Mouse (Mus musculus) neural tube, embryonic 11.5 days (tissue): ENCODE measurements around the gene Slc35e2. TPM values are rescaled to one million over a fixed set of nuclear protein-coding genes. Genes with fewer than 3 reads are reported as not detected.
A peak's percentile ranks its signal among the peaks of the same experiment; 100 is the strongest.

Experiments used
- ATAC-seq: fragments of 200-750 bp; cut with Nextera tagmentation; 2 replicates; pipeline ENCODE4 v1.8.0; 2017; ENCODE audit warnings: moderate number of reproducible peaks, mild to moderate bottlenecking, moderate TSS enrichment, moderate library complexity; ENCODE audit not compliant: insufficient read depth, low FRiP score, low TSS enrichment
- DNase-seq: peaks from one replicate; pipeline ENCODE4 v3.0.0-alpha.2; 2015; ENCODE audit warnings: low spot score
- H3K27ac ChIP-seq: fragments of 300-500 bp; sonication (generic); 2 replicates; pipeline ENCODE4 v1.5.1; 2014; ENCODE audit warnings: low read depth, mild to moderate bottlenecking, low read length
- H3K27me3 ChIP-seq: fragments of 300-500 bp; sonication (generic); 2 replicates; pipeline ENCODE4 v1.6.1; 2014; ENCODE audit warnings: mild to moderate bottlenecking, low read length, mixed read lengths; ENCODE audit not compliant: control insufficient read depth, insufficient read depth
- H3K36me3 ChIP-seq: fragments of 300-500 bp; sonication (generic); 2 replicates; pipeline ENCODE4 v1.6.1; 2014; ENCODE audit warnings: mild to moderate bottlenecking, low read length, moderate library complexity, mixed read lengths; ENCODE audit not compliant: control insufficient read depth, insufficient read depth
- H3K4me1 ChIP-seq: fragments of 300-500 bp; sonication (generic); 2 replicates; pipeline ENCODE4 v1.6.1; 2014; ENCODE audit warnings: low read length, mixed read lengths; ENCODE audit not compliant: control insufficient read depth, insufficient read depth
- H3K4me2 ChIP-seq: fragments of 300-500 bp; sonication (generic); 2 replicates; pipeline ENCODE4 v1.6.1; 2014; ENCODE audit warnings: low read depth, mild to moderate bottlenecking, moderate library complexity
- H3K4me3 ChIP-seq: fragments of 300-500 bp; sonication (generic); 2 replicates; pipeline ENCODE4 v1.5.1; 2014; ENCODE audit warnings: low read depth, low read length
- H3K9ac ChIP-seq: fragments of 300-500 bp; sonication (generic); 2 replicates; pipeline ENCODE4 v1.6.1; 2014; ENCODE audit warnings: mild to moderate bottlenecking, low read length
- H3K9me3 ChIP-seq: fragments of 300-500 bp; sonication (generic); 2 replicates; pipeline ENCODE4 v1.6.1; 2016; ENCODE audit warnings: low read length; ENCODE audit not compliant: control insufficient read depth
- WGBS: fragments of 180-500 bp; shearing (Covaris S2); extraction: QIAGEN DNeasy Blood & Tissue Kit; methylation state at CpG from one replicate; pipeline ENCODE4 v1.1.7; 2014; 5-methylcytosine and 5-hydroxymethylcytosine counted together
- polyA plus RNA-seq: library from polyadenylated mRNA; unstranded; fragments of >200 nt; fragmentation: Nextera tagmentation; extraction: Ambion mirVana; gene quantifications from 2 replicates; pipeline ENCODE4 v1.2.1, GENCODE M21; 2014

The Slc35e2 gene
- polyA plus RNA-seq, 1 experiment from 2014 or later: 18.7 TPM

DNA sequence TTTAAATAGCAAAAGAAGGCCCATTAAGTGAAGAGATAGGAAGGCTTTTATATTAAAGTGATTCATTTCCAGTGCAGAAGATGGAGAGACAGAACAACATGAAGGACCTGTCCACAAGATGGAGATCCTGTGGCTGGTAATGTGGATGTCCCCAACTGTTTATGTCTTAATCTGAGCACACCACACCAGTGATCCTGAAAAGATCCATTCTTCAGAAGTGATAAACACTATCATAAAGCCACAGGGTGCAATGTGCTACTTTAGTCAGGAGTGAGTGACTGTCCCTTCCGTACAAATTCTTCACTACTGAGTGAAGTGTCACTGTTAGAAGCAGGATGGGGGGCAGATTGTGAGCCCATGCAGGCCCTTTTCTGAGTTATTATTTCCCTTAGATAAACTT lies 1.5 kb downstream of the Slc35e2 start:
- WGBS: 91% methylated on average over 1 of the region's 1 CpGs
- Histone ChIP-seq H3K4me3 (no peak overlapping the region), H3K27me3 (no peaks in the 10 kb centered on the region)

GRCm38 (mm10) chr4:155603801-155604200 lies 2.6 kb downstream of the Slc35e2 start:
- H3K4me1 ChIP-seq: peaks cover 6% of the 10 kb centered on the region; the same call in 1 of the 2 replicates
- WGBS: 96% methylated on average over 6 of the region's 6 CpGs
- no peak for ATAC-seq
- H3K36me3 ChIP-seq: no peaks in the 10 kb centered on the region
- no peaks in the 10 kb centered on the region for H3K9me3 ChIP-seq
- H3K27me3 ChIP-seq: no peaks in the 10 kb centered on the region
- H3K4me2 ChIP-seq: no peak overlapping the region
- H3K4me3 ChIP-seq: no peak overlapping the region
- H3K9ac ChIP-seq: no peak overlapping the region
- no peak for DNase-seq
- H3K27ac ChIP-seq: no peak overlapping the region

More for the DNA sequence above, 1.5 kb downstream of the Slc35e2 start:
- no peak for DNase-seq
- Histone ChIP-seq H3K9me3 (no peaks in the 10 kb centered on the region), H3K4me2 (peak overlapping the region; percentile 86), H3K27ac (no peak overlapping the region), H3K36me3 (no peaks in the 10 kb centered on the region), H3K4me1 (peaks cover 6% of the 10 kb centered on the region; the same call in 1 of the 2 replicates), H3K9ac (no peak overlapping the region)
- ATAC-seq: no peak

- peaks cover 6% of the 10 kb centered on the region; the same call in 1 of the 2 replicates for H3K4me1 ChIP-seq
- H3K27ac ChIP-seq: no peak overlapping the region
- H3K9me3 ChIP-seq: no peaks in the 10 kb centered on the region
- ATAC-seq (no peak), DNase-seq (no peak)
- no peak overlapping the region for H3K9ac ChIP-seq
- no peaks in the 10 kb centered on the region for H3K27me3 ChIP-seq
- peaks cover 6% of the 10 kb centered on the region; the same call in 1 of the 2 replicates for H3K36me3 ChIP-seq
- WGBS: 95% methylated on average over 4 of the region's 4 CpGs
- no peak overlapping the region for H3K4me3 ChIP-seq
- H3K4me2 ChIP-seq: no peak overlapping the region
These were observed 3.9 kb downstream of the Slc35e2 start for GRCm38 (mm10) chr4:155605132-155605531.

DNA sequence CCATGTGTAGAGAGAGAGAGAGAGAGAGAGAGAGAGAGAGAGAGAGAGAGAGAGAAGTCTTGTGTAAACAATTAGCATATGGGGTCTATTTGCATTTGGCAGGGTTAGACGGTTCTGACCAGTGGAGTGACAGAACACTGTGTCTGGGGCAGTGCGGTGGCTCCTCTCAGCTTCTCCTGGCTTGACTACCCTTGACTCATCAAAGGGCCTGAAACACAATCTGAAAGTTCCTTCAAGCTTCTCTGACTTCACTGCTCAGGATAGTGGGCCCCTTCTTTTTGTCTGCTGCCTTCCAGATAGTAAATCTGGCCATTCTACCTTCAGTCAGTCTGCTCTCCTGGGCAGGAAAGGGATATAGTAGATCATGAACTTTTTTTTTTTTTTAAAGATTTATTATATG lies 5.6 kb downstream of the Slc35e2 start:
- H3K9me3 ChIP-seq: no peaks in the 10 kb centered on the region
- H3K27ac ChIP-seq: no peak overlapping the region
- DNase-seq (no peak), ATAC-seq (no peak)
- WGBS: 82% methylated on average over 2 of the region's 2 CpGs
- peaks cover 6% of the 10 kb centered on the region; the same call in 1 of the 2 replicates for H3K4me1 ChIP-seq
- H3K4me3 ChIP-seq: no peak overlapping the region
- peaks cover 11% of the 10 kb centered on the region for H3K36me3 ChIP-seq
- H3K27me3 ChIP-seq: no peaks in the 10 kb centered on the region
- H3K9ac ChIP-seq: no peak overlapping the region
- no peak overlapping the region for H3K4me2 ChIP-seq

DNA sequence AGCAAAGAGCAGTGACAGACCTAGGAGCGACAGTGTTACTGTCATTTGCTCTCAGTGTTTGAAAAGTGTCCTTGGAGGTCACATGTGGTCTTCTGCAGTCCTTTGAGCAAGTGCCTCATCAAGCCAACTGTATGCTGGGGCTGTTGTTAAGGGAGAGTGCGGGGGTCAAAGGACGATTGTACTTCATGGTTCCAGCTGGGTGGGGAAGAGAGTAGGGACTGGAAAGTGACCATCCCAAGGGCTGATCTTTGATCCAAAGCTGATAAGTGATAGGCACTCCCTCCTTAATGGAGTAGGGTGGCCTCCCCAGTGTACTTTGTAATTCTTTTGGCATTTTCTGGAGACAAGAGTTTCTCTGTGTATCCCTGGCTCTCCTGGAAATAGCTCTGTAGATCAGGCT lies 10.6 kb downstream of the Slc35e2 start:
- DNase-seq: no peak
- no peak overlapping the region for H3K9ac ChIP-seq
- H3K4me3 ChIP-seq: no peak overlapping the region
- no peak overlapping the region for H3K4me2 ChIP-seq
- WGBS: 96% methylated on average over 3 of the region's 3 CpGs
- H3K27me3 ChIP-seq: no peaks in the 10 kb centered on the region
- peaks cover 16% of the 10 kb centered on the region for H3K36me3 ChIP-seq
- no peak for ATAC-seq
- no peaks in the 10 kb centered on the region for H3K9me3 ChIP-seq
- no peak overlapping the region for H3K27ac ChIP-seq
- H3K4me1 ChIP-seq: no peaks in the 10 kb centered on the region

- ATAC-seq: no peak
- Histone ChIP-seq H3K9ac (no peak overlapping the region), H3K4me2 (no peak overlapping the region), H3K4me3 (no peak overlapping the region), H3K9me3 (no peaks in the 10 kb centered on the region), H3K27me3 (no peaks in the 10 kb centered on the region), H3K27ac (no peak overlapping the region), H3K36me3 (peaks cover 16% of the 10 kb centered on the region), H3K4me1 (no peaks in the 10 kb centered on the region)
- DNase-seq: no peak
- WGBS: 94% methylated on average over 3 of the region's 3 CpGs
These were observed 12.0 kb downstream of the Slc35e2 start for GRCm38 (mm10) chr4:155613264-155613663.

DNA sequence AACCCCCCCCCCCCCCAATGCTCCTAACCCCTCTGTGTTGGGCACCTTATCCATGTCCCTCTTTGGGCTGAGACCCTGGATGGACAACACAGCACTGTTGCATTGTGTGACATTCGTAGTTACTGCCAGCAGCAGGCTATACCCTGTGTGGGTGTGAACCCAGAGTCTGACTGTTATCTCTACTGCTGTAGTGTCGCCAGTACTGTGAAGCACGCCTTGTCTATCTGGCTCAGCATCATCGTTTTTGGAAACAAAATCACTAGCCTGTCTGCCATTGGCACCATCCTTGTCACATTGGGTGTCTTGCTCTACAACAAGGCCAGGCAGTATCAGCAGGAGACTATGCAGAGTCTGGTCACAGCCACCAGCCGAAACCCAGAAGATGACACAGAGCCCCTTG lies 17.1 kb downstream of the Slc35e2 start:
- Histone ChIP-seq H3K9ac (no peak overlapping the region), H3K4me2 (no peak overlapping the region), H3K36me3 (peaks cover 4% of the 10 kb centered on the region), H3K4me3 (no peak overlapping the region), H3K4me1 (no peaks in the 10 kb centered on the region), H3K27me3 (no peaks in the 10 kb centered on the region), H3K27ac (no peak overlapping the region), H3K9me3 (no peaks in the 10 kb centered on the region)
- WGBS: 92% methylated on average over 5 of the region's 5 CpGs
- DNase-seq (no peak), ATAC-seq (no peak)

DNA sequence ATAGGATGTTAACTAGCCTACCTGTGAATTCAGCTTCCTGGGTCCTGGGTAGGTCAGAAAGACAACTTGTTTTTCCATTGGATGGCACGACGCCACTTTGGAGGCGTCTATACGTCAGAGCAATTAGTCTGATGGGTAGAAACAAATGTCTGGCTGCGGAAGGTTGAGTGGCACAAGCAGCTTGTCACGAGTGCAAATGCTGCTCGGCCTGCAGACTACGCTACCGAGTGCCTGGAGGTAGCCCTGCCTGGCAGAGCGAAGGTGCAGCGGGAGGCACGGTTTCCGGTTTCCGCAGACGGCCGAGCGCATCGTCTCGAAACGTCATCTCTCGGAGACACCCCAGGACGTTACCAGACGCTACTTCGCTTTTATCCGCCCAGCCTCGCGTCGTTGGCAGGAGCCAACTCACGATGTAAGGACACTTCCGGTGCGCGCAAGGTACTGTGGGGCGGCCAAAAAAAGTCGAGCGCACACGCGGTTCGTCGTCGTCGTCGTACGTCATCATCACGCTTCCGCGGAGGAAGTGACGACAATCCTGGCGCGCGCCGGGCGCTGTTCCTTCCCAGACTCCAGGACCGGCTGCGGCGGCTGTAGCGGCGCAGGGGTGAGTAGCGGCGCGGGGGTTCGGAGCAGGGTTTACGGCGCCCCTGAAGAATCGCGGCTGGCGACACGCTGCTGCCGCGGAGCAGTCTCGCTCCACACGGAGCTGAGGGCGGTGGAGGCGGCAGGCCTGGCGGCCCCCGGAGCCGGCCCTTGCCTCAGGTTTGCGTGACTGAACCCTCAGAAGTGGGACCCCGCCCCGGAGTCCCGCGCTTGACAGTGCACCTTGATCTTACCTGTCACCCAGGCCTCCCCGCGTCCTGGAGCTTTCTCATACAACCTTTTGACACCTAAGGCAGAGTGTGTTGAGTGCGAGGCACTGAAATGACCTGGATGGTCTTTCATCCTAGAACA lies 23.4 kb downstream of the Slc35e2 start, which contains the start of gene Cdk11b:
TSS of gene Cdk11b (plus strand) at position 517 of the 954 bp plus-strand sequence.
- Histone ChIP-seq H3K36me3 (no peaks in the 10 kb centered on the region), H3K4me3 (peak within 1 kb of the TSS; percentile 86), H3K9ac (peak within 1 kb of the TSS; percentile 77), H3K4me1 (peaks cover 2% of the 10 kb centered on the region; the same call in 1 of the 2 replicates), H3K4me2 (peak within 1 kb of the TSS; percentile 71), H3K27ac (peak within 1 kb of the TSS; percentile 69), H3K9me3 (no peaks in the 10 kb centered on the region), H3K27me3 (no peaks in the 10 kb centered on the region)
- ATAC-seq (peak; percentile 98), DNase-seq (peak; percentile 98)
- under 1% methylated on average over 81 of the region's 84 CpGs for WGBS

DNA sequence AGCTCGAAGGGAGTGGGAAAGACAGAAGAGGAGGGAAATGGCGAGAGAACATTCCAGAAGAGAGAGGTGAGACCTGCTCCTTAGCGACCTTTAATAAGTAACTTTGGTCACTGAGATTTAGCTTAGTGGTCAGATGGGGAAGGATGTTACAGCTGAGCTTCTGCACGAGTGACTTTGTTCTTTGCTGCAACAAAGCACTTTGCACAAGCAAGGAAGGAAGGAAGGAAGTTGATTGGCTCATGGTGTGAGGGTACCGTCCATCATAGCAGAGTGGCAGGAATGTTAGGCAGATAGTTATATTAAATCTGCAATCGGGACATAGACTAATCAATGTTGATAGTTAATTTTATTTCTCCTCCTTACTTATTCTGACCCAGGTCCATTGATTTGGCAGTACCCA lies 29.1 kb downstream of the Slc35e2 start:
- ATAC-seq: no peak

More for the DNA sequence above, 29.1 kb downstream of the Slc35e2 start:
- Histone ChIP-seq H3K9me3 (no peaks in the 10 kb centered on the region), H3K4me3 (no peak overlapping the region), H3K27ac (no peak overlapping the region), H3K4me1 (no peaks in the 10 kb centered on the region), H3K36me3 (peaks cover 12% of the 10 kb centered on the region), H3K4me2 (no peak overlapping the region), H3K9ac (no peak overlapping the region), H3K27me3 (no peaks in the 10 kb centered on the region)
- WGBS: 90% methylated on average over 6 of the region's 6 CpGs
- DNase-seq: no peak
